Mouse (Mus musculus) limb, embryonic 11.5 days (tissue): ENCODE measurements around the gene Klhl4. TPM values are rescaled to one million over a fixed set of nuclear protein-coding genes. Genes with fewer than 3 reads are reported as not detected.
A peak's percentile ranks its signal among the peaks of the same experiment; 100 is the strongest.

Experiments
- ATAC-seq: fragments of 200-750 bp; cut with Nextera tagmentation; 2 replicates; pipeline ENCODE4 v1.8.0; 2017; ENCODE audit warnings: low read depth; ENCODE audit not compliant: insufficient number of reproducible peaks, low FRiP score, low TSS enrichment
- DNase-seq: peaks from one replicate; pipeline ENCODE4 v3.0.0-alpha.2; 2015; ENCODE audit warnings: low spot score
- H3K27ac ChIP-seq: fragments of 300-500 bp; sonication (generic); replicated peaks from 2 replicates; pipeline ENCODE4 v1.5.1; 2014; ENCODE audit warnings: low read depth, mild to moderate bottlenecking, low read length
- H3K27me3 ChIP-seq: fragments of 300-500 bp; sonication (generic); 2 replicates; pipeline ENCODE4 v1.6.1; 2014; ENCODE audit warnings: mild to moderate bottlenecking, low read length, mixed read lengths; ENCODE audit not compliant: control insufficient read depth, insufficient read depth
- H3K36me3 ChIP-seq: fragments of 300-500 bp; sonication (generic); 2 replicates; pipeline ENCODE4 v1.6.1; 2014; ENCODE audit warnings: mild to moderate bottlenecking, low read length, moderate library complexity, mixed read lengths; ENCODE audit not compliant: control insufficient read depth, insufficient read depth
- H3K4me1 ChIP-seq: fragments of 300-500 bp; sonication (generic); 2 replicates; pipeline ENCODE4 v1.6.1; 2014; ENCODE audit warnings: low read length, mixed read lengths; ENCODE audit not compliant: control insufficient read depth, insufficient read depth
- H3K4me2 ChIP-seq: fragments of 300-500 bp; sonication (generic); 2 replicates; pipeline ENCODE4 v1.6.1; 2014; ENCODE audit warnings: low read depth, mild to moderate bottlenecking, moderate library complexity; ENCODE audit not compliant: severe bottlenecking
- H3K4me3 ChIP-seq: fragments of 300-500 bp; sonication (generic); 2 replicates; pipeline ENCODE4 v1.5.1; 2014; ENCODE audit warnings: low read depth, low read length
- H3K9ac ChIP-seq: fragments of 300-500 bp; sonication (generic); 2 replicates; pipeline ENCODE4 v1.6.1; 2014; ENCODE audit warnings: mild to moderate bottlenecking, low read length
- H3K9me3 ChIP-seq: fragments of 300-500 bp; sonication (generic); 2 replicates; pipeline ENCODE4 v1.6.1; 2016; ENCODE audit warnings: low read length; ENCODE audit not compliant: control insufficient read depth
- WGBS: fragments of 180-500 bp; shearing (Covaris S2); extraction: QIAGEN DNeasy Blood & Tissue Kit; methylation state at CpG from one replicate; pipeline ENCODE4 v1.1.7; 2014; 5-methylcytosine and 5-hydroxymethylcytosine counted together
- polyA plus RNA-seq: library from polyadenylated mRNA; unstranded; fragments of >200 nt; fragmentation: Nextera tagmentation; extraction: Ambion mirVana; gene quantifications from 2 replicates; pipeline ENCODE4 v1.2.1, GENCODE M21; 2014

Klhl4 gene
- polyA plus RNA-seq = 7.7 and 8.9 TPM in 2 replicates

DNA sequence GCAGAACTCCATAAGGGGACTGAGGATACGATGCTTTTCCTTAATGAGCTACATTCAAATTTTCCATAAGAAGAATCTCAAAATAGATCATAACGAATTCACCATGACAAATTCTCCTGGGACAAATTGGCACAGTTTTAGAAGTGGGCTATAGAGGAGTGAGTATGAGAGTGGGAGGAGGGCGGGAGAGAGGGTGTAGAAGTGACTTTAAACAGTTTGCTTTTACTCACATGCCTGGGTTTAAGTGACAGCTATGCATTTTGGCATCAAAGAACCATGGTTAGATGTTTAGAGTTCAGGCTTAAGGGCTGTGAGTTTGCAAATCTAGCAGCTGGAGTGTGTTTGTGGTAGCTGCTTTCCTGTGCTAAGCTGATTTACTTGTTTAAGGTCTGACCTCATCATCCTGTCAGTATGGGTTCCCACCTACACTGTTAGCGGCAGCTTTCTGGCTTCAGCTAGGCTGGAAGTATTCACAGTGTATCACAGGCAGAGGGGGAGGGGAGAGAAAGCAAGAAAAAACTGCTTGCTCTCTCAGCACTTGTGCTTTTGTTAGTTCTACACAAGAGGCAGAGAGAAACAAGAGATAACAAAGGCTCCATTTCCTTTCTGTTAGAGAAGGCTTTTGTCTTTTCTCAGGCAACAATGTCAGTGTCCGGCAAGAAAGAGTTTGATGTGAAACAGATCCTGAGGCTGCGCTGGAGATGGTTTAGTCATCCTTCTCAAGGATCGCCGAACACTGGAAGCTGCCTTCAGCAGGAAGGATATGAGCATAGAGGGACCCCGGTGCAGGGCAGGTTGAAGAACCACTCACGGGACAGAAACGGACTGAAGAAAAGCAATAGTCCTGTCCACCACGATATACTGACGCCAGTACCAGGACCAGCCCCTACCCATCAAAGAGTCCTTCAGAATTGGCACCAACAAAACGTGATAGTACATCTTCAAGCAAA is at the start of gene Klhl4:
TSS of gene Klhl4 (plus strand) at position 552 of the 950 bp plus-strand sequence.
- Histone ChIP-seq H3K27ac (no peak within 1 kb of the TSS), H3K4me3 (no peak within 1 kb of the TSS), H3K9ac (no peak within 1 kb of the TSS), H3K4me2 (no peak within 1 kb of the TSS), H3K4me1 (no peaks in the 10 kb centered on the region), H3K27me3 (no peaks in the 10 kb centered on the region), H3K9me3 (no peaks in the 10 kb centered on the region), H3K36me3 (no peaks in the 10 kb centered on the region)
- peak; percentile 20 for DNase-seq
- ATAC-seq = no peak
- WGBS = 50% methylated on average over 14 of the region's 14 CpGs

- H3K36me3 ChIP-seq = no peaks in the 10 kb centered on the region
- H3K9me3 ChIP-seq = no peaks in the 10 kb centered on the region
- DNase-seq = no peak
- no peak for ATAC-seq
- H3K4me3 ChIP-seq = no peak overlapping the region
- H3K27me3 ChIP-seq = no peaks in the 10 kb centered on the region
- no peak overlapping the region for H3K27ac ChIP-seq
- H3K4me1 ChIP-seq = no peaks in the 10 kb centered on the region
- H3K4me2 ChIP-seq = no peak overlapping the region
- H3K9ac ChIP-seq = no peak overlapping the region
Measured at GRCm38 (mm10) chrX:114484153-114484552, 10.0 kb downstream of the Klhl4 start.

DNA sequence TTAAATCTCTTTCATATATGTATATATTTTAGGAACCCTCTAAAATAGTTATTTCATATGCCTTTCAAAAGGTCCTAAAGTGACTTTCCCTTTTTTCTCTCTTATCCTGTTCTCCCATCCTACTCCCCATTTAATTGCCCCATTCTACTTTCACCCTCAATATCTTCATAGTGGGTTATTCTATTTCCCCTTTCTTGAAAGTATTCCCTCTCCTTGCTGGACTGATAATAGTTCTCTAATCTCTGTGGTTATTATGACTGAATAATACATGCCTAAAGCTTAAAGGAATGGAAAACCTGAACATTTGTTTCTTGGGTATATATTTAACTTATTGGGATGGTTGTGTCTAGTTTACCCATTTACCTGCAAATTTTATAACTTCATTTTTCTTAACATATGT is 12.6 kb downstream of the Klhl4 start:
- no peaks in the 10 kb centered on the region for H3K27me3 ChIP-seq
- no peak overlapping the region for H3K27ac ChIP-seq
- no peaks in the 10 kb centered on the region for H3K9me3 ChIP-seq
- H3K9ac ChIP-seq = no peak overlapping the region
- no peaks in the 10 kb centered on the region for H3K4me1 ChIP-seq
- DNase-seq (no peak), ATAC-seq (no peak)
- no peaks in the 10 kb centered on the region for H3K36me3 ChIP-seq
- H3K4me2 ChIP-seq = no peak overlapping the region
- no peak overlapping the region for H3K4me3 ChIP-seq

- ATAC-seq = no peak
- no peak for DNase-seq
- Histone ChIP-seq H3K27me3 (no peaks in the 10 kb centered on the region), H3K9me3 (no peaks in the 10 kb centered on the region), H3K9ac (no peak overlapping the region), H3K27ac (no peak overlapping the region), H3K4me3 (no peak overlapping the region), H3K36me3 (no peaks in the 10 kb centered on the region), H3K4me1 (no peaks in the 10 kb centered on the region), H3K4me2 (no peak overlapping the region)
- 36% methylated on average over 3 of the region's 3 CpGs for WGBS
Measured at GRCm38 (mm10) chrX:114558141-114558540, 84.0 kb downstream of the Klhl4 start.

DNA sequence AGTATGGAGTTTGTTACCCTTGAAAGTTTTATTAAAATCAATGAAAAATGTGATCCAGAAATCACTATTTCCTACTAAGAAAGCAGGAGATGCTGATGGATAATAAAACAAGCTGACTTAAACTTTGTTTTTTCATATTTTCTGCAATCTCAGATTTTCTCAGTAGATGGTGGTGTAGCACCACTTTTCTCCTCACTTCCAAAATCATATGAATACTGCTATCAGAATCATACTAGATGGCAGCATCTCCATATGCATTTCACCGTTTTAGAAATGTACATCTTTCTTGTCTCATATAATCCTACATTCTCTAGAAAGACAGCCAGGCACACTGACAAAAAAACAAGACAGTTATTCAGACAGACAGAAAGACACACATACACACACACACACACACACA is 108.2 kb downstream of the Klhl4 start:
- Histone ChIP-seq H3K9me3 (no peaks in the 10 kb centered on the region), H3K4me3 (no peak overlapping the region), H3K4me2 (no peak overlapping the region), H3K27ac (no peak overlapping the region), H3K27me3 (no peaks in the 10 kb centered on the region), H3K36me3 (no peaks in the 10 kb centered on the region), H3K9ac (no peak overlapping the region), H3K4me1 (no peaks in the 10 kb centered on the region)
- ATAC-seq (no peak), DNase-seq (no peak)
- 66% methylated on average over 1 of the region's 1 CpGs for WGBS
